Mouse (Mus musculus): ENCODE measurements at regions not wholly inside any gene's neighbourhood (a gene's known extent, or its start where the extent isn't known, plus 50 kb on each side); places are given as distances from the start of the nearest gene placed in this dataset.

DNA sequence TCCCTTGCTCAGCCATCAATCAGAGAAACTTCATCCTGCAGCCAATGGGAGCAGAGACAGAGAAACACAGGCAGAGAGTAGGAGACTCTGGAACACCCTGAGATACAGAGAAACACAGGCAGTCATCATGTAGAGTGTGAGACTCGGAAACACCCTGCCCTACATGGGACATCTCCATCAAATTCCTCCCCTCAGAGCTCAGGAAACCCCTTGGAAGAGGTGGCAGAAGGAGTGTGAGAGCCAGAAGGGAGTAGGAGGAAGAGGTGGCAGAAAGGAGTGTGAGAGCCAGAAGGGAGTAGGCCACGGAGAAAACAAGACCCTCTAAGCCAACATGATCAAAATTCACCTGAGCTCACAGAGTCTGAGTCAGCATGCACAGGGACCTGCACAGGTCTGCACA is 197.5 kb downstream of the Rap2a start:
- Histone ChIP-seq H3K9ac (no peak overlapping the region), H3K4me1 (no peaks in the 10 kb centered on the region), H3K27ac (no peak overlapping the region), H3K9me3 (no peaks in the 10 kb centered on the region), H3K27me3 (no peaks in the 10 kb centered on the region), H3K4me2 (no peak overlapping the region), H3K36me3 (no peaks in the 10 kb centered on the region), H3K4me3 (no peak overlapping the region)
- ATAC-seq (ENCODE audit: insufficient number of reproducible peaks, low FRiP score, low TSS enrichment, low read depth): no peak
- 69% methylated on average over 2 of the region's 2 CpGs for WGBS

DNA sequence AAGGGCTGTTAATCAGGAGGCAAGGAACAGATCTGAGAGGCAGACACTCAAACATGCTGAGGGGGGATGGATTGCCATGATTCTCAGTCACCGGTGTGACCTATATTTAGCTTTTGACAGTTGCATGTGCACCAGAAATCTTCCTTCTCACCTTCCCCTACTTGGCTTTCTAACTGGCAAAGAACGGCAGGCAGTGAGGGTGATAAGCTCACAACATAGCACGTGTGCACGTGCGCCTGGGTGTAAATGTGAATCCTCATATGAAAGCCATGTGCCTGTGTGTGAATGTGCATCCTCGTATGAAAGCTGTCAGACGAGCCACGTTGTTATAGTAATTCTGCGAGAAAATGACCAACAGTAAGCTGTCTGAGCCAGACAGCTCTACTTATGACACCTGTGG is 200.3 kb downstream of the Rap2a start:
- no peaks in the 10 kb centered on the region for H3K9me3 ChIP-seq
- no peak overlapping the region for H3K4me2 ChIP-seq
- ATAC-seq (ENCODE audit: insufficient number of reproducible peaks, low FRiP score, low TSS enrichment, low read depth): no peak
- no peak overlapping the region for H3K4me3 ChIP-seq
- no peaks in the 10 kb centered on the region for H3K4me1 ChIP-seq
- no peaks in the 10 kb centered on the region for H3K27me3 ChIP-seq
- WGBS: 81% methylated on average over 9 of the region's 9 CpGs
- H3K9ac ChIP-seq: no peak overlapping the region
- H3K36me3 ChIP-seq: no peaks in the 10 kb centered on the region
- H3K27ac ChIP-seq: no peak overlapping the region

DNA sequence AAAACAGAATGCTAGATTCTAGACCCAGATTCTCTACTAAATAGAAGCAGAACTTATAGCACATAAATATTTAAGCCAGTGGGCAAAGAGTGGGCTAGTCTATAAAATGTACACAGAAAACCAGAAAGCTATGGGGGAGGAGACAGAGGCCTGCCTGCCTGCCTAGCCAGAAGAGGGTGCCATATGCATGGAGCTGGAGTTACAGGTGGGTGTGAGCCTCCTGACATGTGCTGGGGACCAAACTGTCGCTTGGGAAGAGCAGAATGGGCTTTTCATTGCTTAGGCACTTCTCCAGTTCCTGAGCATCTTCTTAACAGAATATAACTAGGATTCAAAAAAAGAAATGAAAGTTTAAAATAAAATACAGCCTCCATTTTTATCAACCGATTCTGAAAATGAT is 200.8 kb downstream of the Rap2a start:
- no peak for ATAC-seq (ENCODE audit: insufficient number of reproducible peaks, low FRiP score, low TSS enrichment, low read depth)
- no peaks in the 10 kb centered on the region for H3K36me3 ChIP-seq
- no peaks in the 10 kb centered on the region for H3K4me1 ChIP-seq
- WGBS: 69% methylated on average over 2 of the region's 2 CpGs
- H3K4me3 ChIP-seq: no peak overlapping the region
- H3K9ac ChIP-seq: no peak overlapping the region
- H3K4me2 ChIP-seq: no peak overlapping the region
- no peaks in the 10 kb centered on the region for H3K9me3 ChIP-seq
- no peaks in the 10 kb centered on the region for H3K27me3 ChIP-seq
- H3K27ac ChIP-seq: no peak overlapping the region

- Histone ChIP-seq H3K4me1 (no peaks in the 10 kb centered on the region), H3K9ac (no peak overlapping the region), H3K27ac (peak overlapping the region; percentile 18; the same call in 1 of the 2 replicates), H3K9me3 (no peaks in the 10 kb centered on the region), H3K27me3 (no peaks in the 10 kb centered on the region), H3K4me2 (no peak overlapping the region), H3K36me3 (no peaks in the 10 kb centered on the region), H3K4me3 (no peak overlapping the region)
- peak; percentile 40; the same call in 1 of the 2 replicates for ATAC-seq (ENCODE audit: insufficient number of reproducible peaks, low FRiP score, low TSS enrichment, low read depth)
- 52% methylated on average over 2 of the region's 2 CpGs for WGBS
Measured at GRCm38 (mm10) chr14:120680272-120680671, 202.0 kb downstream of the Rap2a start.

DNA sequence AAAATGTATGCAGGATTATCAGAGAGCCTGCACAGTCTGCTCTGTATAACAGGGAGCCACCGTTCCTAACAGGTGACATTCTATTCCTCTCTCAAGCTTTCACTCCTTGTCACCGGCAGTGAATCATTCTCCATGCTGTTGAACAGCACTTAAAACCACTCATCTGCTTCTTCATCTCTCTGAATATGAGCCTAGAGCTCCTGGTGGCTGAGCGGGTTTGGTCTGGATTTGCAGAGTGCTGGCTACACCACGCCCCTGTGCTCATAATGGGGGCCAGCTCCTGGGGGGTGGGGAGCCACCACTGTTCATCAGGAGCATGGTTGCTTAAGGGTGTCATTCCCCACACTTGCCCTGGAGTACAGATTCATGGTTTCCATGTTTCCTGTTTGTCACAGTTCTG is 207.0 kb downstream of the Rap2a start:
- H3K36me3 ChIP-seq: no peaks in the 10 kb centered on the region
- H3K9me3 ChIP-seq: no peaks in the 10 kb centered on the region
- no peak overlapping the region for H3K4me2 ChIP-seq
- WGBS: 57% methylated on average over 4 of the region's 4 CpGs
- ATAC-seq (ENCODE audit: insufficient number of reproducible peaks, low FRiP score, low TSS enrichment, low read depth): no peak
- H3K4me1 ChIP-seq: no peaks in the 10 kb centered on the region
- H3K27me3 ChIP-seq: no peaks in the 10 kb centered on the region
- H3K27ac ChIP-seq: no peak overlapping the region
- H3K4me3 ChIP-seq: no peak overlapping the region
- no peak overlapping the region for H3K9ac ChIP-seq

- Histone ChIP-seq H3K36me3 (no peaks in the 10 kb centered on the region), H3K4me3 (no peak overlapping the region), H3K27ac (no peak overlapping the region), H3K27me3 (no peaks in the 10 kb centered on the region), H3K4me2 (no peak overlapping the region), H3K4me1 (no peaks in the 10 kb centered on the region), H3K9me3 (no peaks in the 10 kb centered on the region), H3K9ac (no peak overlapping the region)
- WGBS: 80% methylated on average over 7 of the region's 7 CpGs
- no peak for ATAC-seq (ENCODE audit: insufficient number of reproducible peaks, low FRiP score, low TSS enrichment, low read depth)
Measured at GRCm38 (mm10) chr14:120685877-120686276, 207.6 kb downstream of the Rap2a start.

- Histone ChIP-seq H3K27me3 (no peaks in the 10 kb centered on the region), H3K9ac (no peak overlapping the region), H3K36me3 (no peaks in the 10 kb centered on the region), H3K4me1 (no peaks in the 10 kb centered on the region), H3K4me2 (no peak overlapping the region), H3K27ac (no peak overlapping the region), H3K4me3 (no peak overlapping the region), H3K9me3 (no peaks in the 10 kb centered on the region)
- 66% methylated on average over 4 of the region's 4 CpGs for WGBS
- no peak for ATAC-seq (ENCODE audit: insufficient number of reproducible peaks, low FRiP score, low TSS enrichment, low read depth)
Measured at GRCm38 (mm10) chr14:120686751-120687150, 208.5 kb downstream of the Rap2a start.

DNA sequence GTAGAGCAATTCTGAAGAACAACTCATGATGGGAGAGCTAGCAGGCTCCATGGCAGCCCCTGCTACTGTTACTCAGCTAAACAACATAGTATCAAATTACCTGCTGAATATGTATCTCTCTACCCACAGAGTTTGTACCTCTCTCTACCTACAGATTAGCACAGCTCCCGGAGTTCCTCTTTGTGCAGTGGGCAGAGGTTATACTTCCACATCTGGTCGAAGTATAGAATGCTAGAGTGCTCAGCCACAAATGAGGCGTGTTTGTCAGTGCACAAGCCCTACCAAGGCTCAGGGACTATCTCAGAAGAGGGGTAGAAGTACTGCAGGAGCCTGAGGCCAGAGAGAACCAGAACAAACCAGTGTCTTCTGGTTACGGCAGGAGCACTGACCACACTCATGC is 211.6 kb upstream of the Ipo5 start:
- H3K4me1 ChIP-seq: no peaks in the 10 kb centered on the region
- no peak overlapping the region for H3K27ac ChIP-seq
- WGBS: 66% methylated on average over 4 of the region's 4 CpGs
- ATAC-seq (ENCODE audit: insufficient number of reproducible peaks, low FRiP score, low TSS enrichment, low read depth): no peak
- no peak overlapping the region for H3K9ac ChIP-seq
- no peaks in the 10 kb centered on the region for H3K27me3 ChIP-seq
- no peaks in the 10 kb centered on the region for H3K36me3 ChIP-seq
- no peak overlapping the region for H3K4me2 ChIP-seq
- no peaks in the 10 kb centered on the region for H3K9me3 ChIP-seq
- H3K4me3 ChIP-seq: no peak overlapping the region

DNA sequence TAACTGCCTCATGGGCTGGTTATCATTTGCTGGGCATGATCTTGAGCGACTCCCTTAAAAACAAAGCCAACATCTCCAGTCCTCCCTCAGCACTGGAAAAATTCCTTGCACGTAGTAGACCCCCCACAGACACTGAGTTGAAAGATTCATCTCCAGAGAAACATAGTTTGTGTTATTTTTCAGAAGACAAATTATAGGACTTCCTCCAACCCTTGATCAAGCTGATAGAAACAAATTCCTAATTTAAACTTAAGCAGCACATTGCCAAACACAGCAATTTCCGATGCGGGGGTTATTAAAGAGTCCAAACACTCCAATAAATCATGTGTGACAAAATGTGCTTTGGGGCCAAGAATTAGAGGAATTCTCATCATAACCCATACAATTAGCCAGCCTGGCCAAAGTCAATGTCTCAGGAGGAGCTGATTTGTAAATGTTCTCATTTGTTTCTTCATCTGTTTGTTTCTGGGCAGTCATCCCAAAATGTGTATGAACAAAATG is 205.7 kb upstream of the Ipo5 start:
- Histone ChIP-seq H3K4me1 (no peaks in the 10 kb centered on the region), H3K4me3 (no peak overlapping the region), H3K4me2 (no peak overlapping the region), H3K9ac (no peak overlapping the region), H3K9me3 (no peaks in the 10 kb centered on the region), H3K27ac (no peak overlapping the region), H3K36me3 (no peaks in the 10 kb centered on the region), H3K27me3 (no peaks in the 10 kb centered on the region)
- ATAC-seq (ENCODE audit: insufficient number of reproducible peaks, low FRiP score, low TSS enrichment, low read depth): no peak
- WGBS: 33% methylated on average over 4 of the region's 4 CpGs

- no peaks in the 10 kb centered on the region for H3K36me3 ChIP-seq
- no peak overlapping the region for H3K27ac ChIP-seq
- H3K4me3 ChIP-seq: no peak overlapping the region
- 64% methylated on average over 4 of the region's 4 CpGs for WGBS
- H3K4me2 ChIP-seq: no peak overlapping the region
- ATAC-seq (ENCODE audit: insufficient number of reproducible peaks, low FRiP score, low TSS enrichment, low read depth): no peak
- H3K4me1 ChIP-seq: no peaks in the 10 kb centered on the region
- H3K9me3 ChIP-seq: no peaks in the 10 kb centered on the region
- H3K27me3 ChIP-seq: no peaks in the 10 kb centered on the region
- H3K9ac ChIP-seq: no peak overlapping the region
Measured at GRCm38 (mm10) chr14:120710782-120711181, 200.2 kb upstream of the Ipo5 start.

- no peaks in the 10 kb centered on the region for H3K4me1 ChIP-seq
- no peaks in the 10 kb centered on the region for H3K9me3 ChIP-seq
- H3K9ac ChIP-seq: no peak overlapping the region
- no peak overlapping the region for H3K4me3 ChIP-seq
- no peak overlapping the region for H3K4me2 ChIP-seq
- H3K27ac ChIP-seq: no peak overlapping the region
- ATAC-seq (ENCODE audit: insufficient number of reproducible peaks, low FRiP score, low TSS enrichment, low read depth): no peak
- WGBS: 61% methylated on average over 20 of the region's 20 CpGs
- no peaks in the 10 kb centered on the region for H3K36me3 ChIP-seq
- H3K27me3 ChIP-seq: no peaks in the 10 kb centered on the region
Measured at GRCm38 (mm10) chr14:120720464-120721445, 190.3 kb upstream of the Ipo5 start.

DNA sequence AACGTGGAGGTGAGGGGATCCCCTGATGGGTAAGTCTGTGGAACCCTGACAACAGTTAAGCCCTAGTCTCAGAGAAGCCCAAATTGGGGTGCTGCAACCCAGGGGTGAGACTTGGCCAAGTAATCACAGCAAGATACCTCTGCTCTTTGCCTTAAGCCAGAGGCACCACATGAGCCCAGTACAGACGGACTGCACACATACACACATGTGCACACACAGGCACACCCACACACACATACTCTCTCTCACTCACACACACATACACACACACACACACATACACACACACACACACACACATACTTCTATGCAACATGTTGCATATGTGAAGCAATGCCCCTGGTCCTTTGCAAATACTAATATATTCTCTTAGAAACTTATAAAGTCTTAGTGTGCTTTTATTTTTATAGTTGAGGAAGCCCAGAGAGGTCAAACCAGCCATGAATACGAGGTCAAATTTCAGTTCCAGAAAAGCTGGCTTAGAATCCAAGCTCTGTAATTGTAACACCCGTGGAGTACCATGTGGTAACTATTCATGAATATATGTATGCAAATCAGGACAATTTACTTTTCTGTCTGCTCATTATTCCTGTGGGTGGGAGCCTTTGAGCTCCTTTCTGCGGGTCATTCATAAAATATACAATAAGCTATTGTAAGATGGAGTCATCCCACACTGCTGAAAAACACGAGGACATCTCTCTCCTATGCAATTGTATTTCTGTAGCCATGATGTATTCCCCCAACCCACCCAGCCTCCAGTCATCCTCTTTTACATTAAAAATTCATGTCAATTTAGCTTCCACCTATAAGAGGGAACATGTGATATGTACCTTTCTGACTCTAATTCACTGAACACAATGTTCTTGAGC is 189.2 kb upstream of the Ipo5 start:
- Histone ChIP-seq H3K4me3 (no peak overlapping the region), H3K27me3 (no peaks in the 10 kb centered on the region), H3K9ac (no peak overlapping the region), H3K27ac (no peak overlapping the region), H3K36me3 (no peaks in the 10 kb centered on the region), H3K4me2 (no peak overlapping the region), H3K4me1 (no peaks in the 10 kb centered on the region), H3K9me3 (no peaks in the 10 kb centered on the region)
- 67% methylated on average over 6 of the region's 6 CpGs for WGBS
- ATAC-seq (ENCODE audit: insufficient number of reproducible peaks, low FRiP score, low TSS enrichment, low read depth): no peak

All from limb, embryonic 15.5 days (tissue).